Mouse (Mus musculus) adrenal gland, adult 18-20 months (tissue): ENCODE measurements at regions not wholly inside any gene's neighbourhood (a gene's known extent, or its start where the extent isn't known, plus 50 kb on each side); places are given as distances from the start of the nearest gene placed in this dataset.
"Not testable (repeated sequence)": the region's sequence is repeated elsewhere in the genome, so short reads cannot be mapped to it uniquely, and the experiment has no call there.

Source experiments
- DNase-seq, 2 experiments: peaks; one replicate each; pipeline ENCODE4 v3.0.0; 2021 to 2022; ENCODE audit warnings: low spot score in 2 of 2

- no peak for DNase-seq
Measured at GRCm38 (mm10) chr3:15009747-15010146, 123.7 kb downstream of the Car2 start.

DNA sequence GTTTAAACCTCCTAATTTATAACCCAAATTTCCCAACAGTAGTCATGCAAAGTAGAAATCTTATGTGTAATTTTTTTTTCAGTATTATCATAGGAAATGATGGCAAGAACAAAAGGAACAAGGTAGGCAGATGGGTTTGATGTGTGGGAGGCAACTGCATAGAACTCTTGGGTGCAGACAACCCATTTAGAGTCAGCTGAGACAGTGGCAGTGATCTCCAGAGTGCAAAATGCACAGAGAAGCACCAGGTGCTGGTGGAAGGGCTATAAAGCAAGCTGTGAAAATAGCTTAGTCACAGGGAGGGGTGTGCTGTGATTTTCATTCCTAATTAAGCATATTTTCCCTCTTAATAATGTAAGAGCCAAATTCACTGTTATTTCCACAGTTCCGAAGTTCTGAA, 130.5 kb downstream of the Car2 start:
- DNase-seq = no peak

GRCm38 (mm10) chr3:15022773-15023172, 136.7 kb downstream of the Car2 start:
- DNase-seq = no peak

GRCm38 (mm10) chr3:15040866-15041528, 154.9 kb downstream of the Car2 start:
- peak in 1 of 2 experiments; percentile 7 for DNase-seq

- DNase-seq = no peak
Measured at GRCm38 (mm10) chr3:15053968-15054367, 167.9 kb downstream of the Car2 start.

GRCm38 (mm10) chr3:15055516-15056256, 169.6 kb downstream of the Car2 start:
- DNase-seq = not testable (repeated sequence)

DNA sequence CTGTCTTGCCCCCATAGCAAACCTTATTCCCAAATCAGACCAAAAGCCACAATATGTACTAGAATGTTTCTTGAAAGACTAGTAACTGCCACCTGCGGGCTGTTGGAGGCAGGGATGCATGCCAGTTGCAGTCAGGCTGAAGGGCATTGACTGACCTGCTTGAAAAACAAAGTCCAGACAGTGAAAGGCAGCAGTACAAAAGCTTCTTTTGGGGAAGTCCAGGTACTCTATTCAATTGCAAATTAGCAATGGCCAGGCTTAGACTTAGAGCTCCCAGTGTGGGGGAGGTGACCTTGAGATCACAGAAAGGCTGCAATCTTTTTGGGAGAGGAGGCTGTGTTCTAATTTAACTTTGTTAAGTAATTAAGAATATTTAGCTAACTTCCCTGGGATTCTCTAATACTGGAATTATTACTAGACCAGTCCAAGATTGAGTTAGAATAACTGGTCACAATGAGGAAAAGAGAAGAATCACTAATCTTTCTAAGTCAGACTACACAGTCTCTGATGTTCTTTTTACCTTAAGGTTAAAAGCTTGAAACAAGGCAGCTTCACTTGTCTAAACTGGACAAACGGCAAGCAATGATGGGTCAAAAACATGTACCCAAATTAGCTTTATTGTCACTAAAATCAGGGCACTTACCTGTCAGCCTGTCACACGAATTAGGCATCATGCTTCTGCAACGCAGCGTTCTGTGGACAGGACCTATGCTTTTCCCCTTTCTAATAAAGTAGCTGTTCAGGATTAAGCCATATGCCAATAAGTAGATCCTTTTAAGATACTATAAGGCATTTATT, 170.9 kb downstream of the Car2 start:
- not testable (repeated sequence) for DNase-seq

DNA sequence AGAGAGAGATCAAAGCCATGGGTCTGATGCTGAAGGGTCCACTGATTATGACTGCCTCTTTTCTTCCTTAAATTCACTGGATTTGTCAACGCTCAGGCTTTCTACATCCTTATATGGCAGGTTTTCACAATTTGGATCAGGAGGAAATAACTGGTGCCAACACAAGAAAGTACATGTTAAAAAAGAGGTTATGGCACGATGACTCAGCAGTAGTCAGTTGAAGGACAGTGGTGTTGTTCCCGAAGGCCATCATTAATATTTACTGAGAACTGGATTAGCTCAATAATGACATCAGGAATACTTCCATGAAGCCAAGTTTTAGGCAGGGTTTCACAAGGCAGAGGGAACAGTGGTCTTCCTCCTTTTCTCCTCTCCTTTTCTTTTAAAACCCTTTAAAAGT, 179.6 kb downstream of the Car2 start:
- no peak for DNase-seq

DNA sequence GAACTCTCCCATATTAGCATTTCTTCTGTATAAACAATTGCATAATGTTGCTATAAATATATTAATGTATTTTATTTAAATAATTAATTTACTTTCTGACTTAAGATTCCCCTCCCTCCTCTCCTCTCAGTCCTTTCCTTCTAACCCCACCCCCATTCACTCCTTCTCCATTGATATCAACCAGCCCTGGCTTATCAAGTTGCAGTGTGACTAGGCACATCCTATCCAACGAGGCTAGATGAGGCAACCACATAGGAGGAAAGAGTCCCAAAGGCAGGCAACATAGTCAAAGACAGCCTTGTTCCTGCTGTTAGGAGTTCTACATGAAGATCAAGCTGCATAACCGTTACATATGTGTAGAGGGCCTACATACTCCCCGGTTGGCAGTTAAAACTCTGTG, 182.2 kb downstream of the Car2 start:
- DNase-seq = no peak

GRCm38 (mm10) chr3:15071030-15071883, 185.2 kb downstream of the Car2 start:
- DNase-seq = no peak

GRCm38 (mm10) chr3:15073405-15073804, 187.3 kb downstream of the Car2 start:
- no peak for DNase-seq

DNA sequence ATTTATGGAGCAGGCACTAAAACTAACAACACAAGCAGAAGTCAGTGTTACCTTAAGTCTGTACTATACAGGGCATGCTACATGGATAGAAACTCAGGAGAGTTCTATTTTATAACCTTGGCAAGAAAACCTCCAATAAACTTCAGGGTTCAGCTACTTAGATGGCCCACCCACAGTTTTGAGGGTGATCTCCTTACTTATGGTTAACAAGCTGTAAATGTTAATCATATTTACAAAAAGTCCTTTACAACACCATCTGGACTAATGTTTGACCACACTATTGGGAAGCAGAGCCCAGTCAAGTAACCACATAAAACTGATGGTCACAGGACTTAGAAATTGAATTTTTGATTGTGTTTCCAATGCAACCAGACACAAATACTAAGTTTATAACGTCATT, 187.8 kb downstream of the Car2 start:
- no peak for DNase-seq

DNA sequence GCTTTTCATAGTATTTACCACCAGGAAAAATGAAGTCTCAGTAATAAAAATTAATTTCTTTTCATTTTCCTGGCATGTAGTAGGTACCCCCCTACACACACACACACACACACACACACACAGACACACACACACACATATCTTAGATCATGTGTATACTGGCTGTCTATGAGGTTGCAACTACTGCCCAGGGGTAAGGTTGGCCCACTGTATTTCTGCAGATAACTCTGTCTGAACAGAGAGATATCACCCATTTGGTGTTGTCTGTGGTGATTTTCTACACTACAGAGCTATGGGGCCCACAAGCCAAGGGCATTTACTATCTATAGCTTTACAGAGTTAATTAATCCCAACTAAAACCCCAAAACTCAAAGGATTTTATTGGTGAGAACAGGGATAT, 188.9 kb downstream of the Car2 start:
- DNase-seq = no peak

GRCm38 (mm10) chr3:15090124-15090523, 204.1 kb downstream of the Car2 start:
- no peak for DNase-seq

DNA sequence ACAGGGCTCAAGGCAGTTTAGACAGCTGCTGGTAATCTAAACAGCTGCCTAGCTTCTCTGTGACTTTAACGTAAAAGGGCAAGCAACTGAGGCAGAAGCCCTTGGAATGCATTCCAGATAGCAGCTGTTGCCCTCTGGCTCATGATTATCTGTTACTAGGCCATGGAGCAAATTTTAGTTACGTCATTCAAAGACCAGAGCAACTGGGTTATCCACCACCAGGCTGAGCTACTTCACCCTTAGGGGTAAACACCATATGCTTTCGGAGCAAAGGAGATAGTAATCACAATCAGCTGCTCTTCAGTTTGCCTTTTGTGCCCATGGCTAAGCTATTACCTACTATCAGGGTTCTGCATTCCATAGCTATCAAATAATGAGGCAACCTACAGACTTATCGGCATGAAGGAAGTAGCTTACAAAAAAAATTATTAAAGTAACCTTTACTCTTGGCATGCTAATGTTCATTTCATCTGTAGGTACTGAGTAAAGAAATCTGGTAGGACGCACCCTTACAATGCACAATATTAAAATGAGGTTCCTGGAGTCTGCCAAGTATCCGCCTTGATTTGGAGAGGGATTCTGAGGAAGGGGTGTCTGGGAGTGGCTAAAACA, 212.2 kb downstream of the Car2 start:
- no peak for DNase-seq

GRCm38 (mm10) chr3:15098981-15099380, 212.9 kb downstream of the Car2 start:
- DNase-seq = no peak

DNA sequence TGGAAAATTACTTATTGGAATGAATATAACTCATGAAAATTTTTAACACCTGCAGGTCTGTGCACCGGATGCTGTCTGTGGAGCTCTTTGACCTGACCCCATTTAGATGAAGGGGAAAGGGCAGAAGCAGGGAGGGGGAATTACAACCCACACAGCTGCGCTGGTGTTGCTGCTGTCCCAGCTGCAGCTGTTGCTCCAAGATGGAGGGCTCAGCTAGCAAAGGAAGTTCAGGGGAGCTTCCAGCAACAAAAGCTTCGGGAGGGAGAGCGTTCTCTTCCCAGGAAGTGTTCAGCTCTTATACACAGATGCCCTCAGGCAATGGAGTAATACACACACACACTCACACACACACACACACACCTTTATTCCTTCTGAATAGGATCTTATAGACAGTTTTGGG, 219.6 kb downstream of the Car2 start:
- no peak for DNase-seq

- no peak for DNase-seq
Measured at GRCm38 (mm10) chr3:15106281-15106680, 220.2 kb downstream of the Car2 start.

DNA sequence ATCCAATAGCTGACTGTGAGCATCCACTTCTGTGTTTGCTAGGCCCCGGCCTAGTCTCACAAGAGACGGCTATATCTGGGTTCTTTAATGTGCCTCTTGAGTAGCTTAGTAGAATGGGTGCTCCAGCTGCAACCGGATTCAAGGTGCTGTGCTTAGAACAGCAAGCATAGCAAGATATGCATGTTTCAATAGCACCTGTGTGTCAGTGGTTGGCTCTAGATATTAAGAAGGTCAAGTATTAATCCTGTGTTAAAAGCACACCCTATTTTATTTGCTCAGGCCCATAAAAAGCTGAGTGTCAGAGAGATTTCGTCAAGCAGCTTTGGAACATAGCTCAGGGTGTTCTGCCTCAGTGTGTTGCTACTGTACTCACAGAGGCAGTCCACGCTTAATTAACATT, 221.2 kb downstream of the Car2 start:
- DNase-seq = no peak

DNA sequence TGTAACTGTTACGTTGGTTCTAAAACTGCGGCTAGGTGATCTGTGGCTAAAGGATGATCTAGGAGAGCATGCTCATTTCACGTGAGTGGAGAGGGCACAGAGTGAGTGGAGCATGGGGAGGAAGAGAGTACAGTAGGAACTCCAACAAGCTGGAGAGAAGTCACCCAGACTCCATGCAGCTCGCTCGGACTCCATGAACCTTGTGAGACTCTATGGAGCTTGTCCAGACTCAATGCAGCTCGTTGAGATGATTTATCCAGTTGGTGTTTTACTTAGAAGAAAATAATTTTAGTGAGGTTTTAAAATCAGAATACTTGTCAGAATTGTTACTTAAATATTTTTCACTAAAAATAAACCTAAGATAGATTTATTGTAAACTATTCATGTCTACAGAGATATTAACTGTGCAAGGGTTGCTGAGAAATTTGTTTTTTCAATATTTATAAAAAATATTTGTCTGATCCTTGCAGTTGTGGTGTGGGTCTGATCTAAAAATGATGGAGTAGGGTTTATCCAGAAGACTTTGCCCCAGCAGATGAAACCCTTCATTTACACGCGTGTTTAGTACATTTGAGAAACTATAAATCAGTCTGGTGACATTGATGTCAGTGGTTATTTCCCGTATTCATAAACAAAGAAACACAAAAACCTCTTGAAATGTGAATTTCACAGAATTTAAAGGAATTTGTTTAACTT, 222.3 kb downstream of the Car2 start:
- no peak for DNase-seq
